ENCODE assay signal across 15 mouse cellular contexts in genomic region chr12:36796201-36796600, GRCm38 (mm10).
"Had no signal": no experiment of that assay in that cellular context is flagged by ENCODE, and none has a peak within 500 bp of the region (broad histone marks: within the 10 kb centered on the region; RNA-seq: fewer than 3 reads in every experiment).

No protein-coding gene starts in this region.

- ATAC-seq: liver, postnatal 0 days; midbrain, embryonic 13.5 days; midbrain, embryonic 15.5 days had no signal

- H3K9ac ChIP-seq: liver, postnatal 0 days; midbrain, embryonic 13.5 days; midbrain, embryonic 15.5 days; neural tube, embryonic 12.5 days; stomach, embryonic 15.5 days had no signal

- H3K36me3 ChIP-seq: midbrain, embryonic 13.5 days; midbrain, embryonic 15.5 days; neural tube, embryonic 12.5 days; stomach, embryonic 15.5 days had no signal

- H3K4me2 ChIP-seq: midbrain, embryonic 11.5 days; midbrain, embryonic 13.5 days; midbrain, embryonic 15.5 days; neural tube, embryonic 12.5 days; stomach, embryonic 15.5 days had no signal

- H3K27me3 ChIP-seq: megakaryocyte, embryonic 14.5 days; midbrain, embryonic 13.5 days; midbrain, embryonic 15.5 days; stomach, embryonic 15.5 days had no signal

- H3K4me1 ChIP-seq: midbrain, embryonic 13.5 days; midbrain, embryonic 15.5 days; neural tube, embryonic 12.5 days; stomach, embryonic 15.5 days had no signal

- H3K4me3 ChIP-seq: megakaryocyte, embryonic 14.5 days; midbrain, embryonic 13.5 days; midbrain, embryonic 15.5 days; neural tube, embryonic 12.5 days; stomach, embryonic 15.5 days had no signal

- DNase-seq: liver, postnatal 0 days; lung, adult 2 months; lung, postnatal 10 days; right cerebral cortex, postnatal 14 days; thymus, adult 2 months; thymus, postnatal 25 days; thymus, postnatal 4 days had no signal

- H3K27ac ChIP-seq: macrophage; midbrain, embryonic 13.5 days; midbrain, embryonic 15.5 days; neural tube, embryonic 12.5 days; stomach, embryonic 15.5 days; stomach, postnatal 0 days had no signal

- H3K9me3 ChIP-seq: megakaryocyte, embryonic 14.5 days; midbrain, embryonic 13.5 days; midbrain, embryonic 15.5 days; neural tube, embryonic 12.5 days; stomach, embryonic 15.5 days had no signal
